Mouse (Mus musculus): ENCODE data around the gene Ptpn23. TPM values are rescaled to one million over a fixed set of nuclear protein-coding genes. Genes with fewer than 3 reads are reported as not detected.

The Ptpn23 gene
- polyA plus RNA-seq (2015; fragmentation: Nextera tagmentation; extraction: Ambion mirVana), result 18.5 and 24.0 TPM in 2 replicates

DNA sequence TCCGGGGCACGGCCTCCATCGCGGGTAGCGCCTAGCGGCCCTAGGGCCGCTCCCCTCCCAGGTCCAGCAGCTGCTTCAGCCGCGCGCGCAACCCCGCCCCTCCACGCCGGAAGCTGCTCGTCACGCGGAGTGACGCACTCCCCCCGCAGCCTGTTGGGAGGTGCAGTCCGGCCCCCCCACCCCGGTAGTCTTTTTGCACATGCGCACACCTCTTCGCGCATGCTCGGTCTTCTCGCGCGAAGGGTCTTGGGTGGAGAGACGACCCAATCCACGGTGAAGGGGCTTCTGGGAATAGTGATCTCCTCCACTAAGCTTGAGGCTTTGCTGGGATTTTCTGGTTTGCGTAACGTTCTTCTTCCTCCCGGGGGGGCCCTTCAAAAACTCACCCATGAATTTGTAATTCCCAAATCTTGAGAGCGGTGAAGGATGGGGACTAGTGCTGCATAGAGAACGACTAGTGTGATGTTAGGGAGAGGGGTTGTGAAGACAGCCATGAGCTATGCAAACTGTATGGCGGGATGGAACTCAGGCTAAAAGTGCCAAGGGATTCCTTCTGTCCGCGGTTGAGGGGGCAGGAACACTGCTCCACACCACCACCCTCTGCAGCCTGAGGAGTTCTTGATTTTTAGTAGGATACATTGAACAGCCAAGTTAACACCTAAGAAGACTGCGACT, at the start of gene Ptpn23:
TSS of gene Ptpn23 (minus strand) at position 115 of the 675 bp plus-strand sequence.
- ATAC-seq, result peak; percentile 95
- Histone ChIP-seq H3K9ac (ENCODE audit: low read depth, low read length) (peak within 1 kb of the TSS; percentile 96), H3K9me3 (replicated peaks; ENCODE audit: control insufficient read depth, low read length, poor library complexity, severe bottlenecking) (no peaks in the 10 kb centered on the region), H3K4me2 (ENCODE audit: low read length) (peak within 1 kb of the TSS; percentile 86), H3K4me3 (ENCODE audit: low read depth, low read length) (peak within 1 kb of the TSS; percentile 75), H3K36me3 (ENCODE audit: control insufficient read depth, insufficient read depth, low read length) (no peaks in the 10 kb centered on the region), H3K27me3 (ENCODE audit: control insufficient read depth, insufficient read depth, low read depth, low read length) (no peaks in the 10 kb centered on the region), H3K4me1 (ENCODE audit: control insufficient read depth, insufficient read depth, low read length) (peaks cover 22% of the 10 kb centered on the region), H3K27ac (ENCODE audit: low read length) (peak within 1 kb of the TSS; percentile 81)
- WGBS, result 2% methylated on average over 33 of the region's 39 CpGs

DNA sequence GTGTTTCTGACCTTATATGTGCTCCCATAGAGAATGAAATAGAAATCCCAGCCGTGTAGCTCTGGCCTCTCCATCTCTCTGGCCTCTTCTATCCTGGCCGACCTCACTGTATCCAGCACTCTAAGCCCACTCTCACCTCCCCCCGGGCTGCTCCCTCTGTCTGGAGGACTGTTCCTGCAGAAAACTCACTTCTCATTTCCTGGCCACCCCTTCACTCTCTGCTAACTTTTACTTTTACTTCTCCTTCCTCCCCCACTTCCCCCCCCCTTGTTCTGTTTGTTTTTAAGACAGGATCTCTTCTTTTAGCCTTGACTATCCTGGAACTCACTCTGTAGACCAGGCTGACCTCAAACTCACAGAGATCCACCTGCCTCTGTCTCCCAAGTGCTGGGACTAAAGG, 44.5 kb upstream of the Ptpn23 start:
- no peak for ATAC-seq
- H3K27ac ChIP-seq (ENCODE audit: low read length), result no peak overlapping the region
- H3K36me3 ChIP-seq (ENCODE audit: control insufficient read depth, insufficient read depth, low read length), result peaks cover 3% of the 10 kb centered on the region; the same call in 1 of the 2 replicates
- H3K9me3 ChIP-seq (replicated peaks; ENCODE audit: control insufficient read depth, low read length, poor library complexity, severe bottlenecking), result no peaks in the 10 kb centered on the region
- no peaks in the 10 kb centered on the region for H3K4me1 ChIP-seq (ENCODE audit: control insufficient read depth, insufficient read depth, low read length)
- no peak overlapping the region for H3K9ac ChIP-seq (ENCODE audit: low read depth, low read length)
- no peak overlapping the region for H3K4me2 ChIP-seq (ENCODE audit: low read length)
- WGBS, result 76% methylated on average over 3 of the region's 3 CpGs
- H3K27me3 ChIP-seq (ENCODE audit: control insufficient read depth, insufficient read depth, low read depth, low read length), result no peaks in the 10 kb centered on the region
- H3K4me3 ChIP-seq (ENCODE audit: low read depth, low read length), result no peak overlapping the region

DNA sequence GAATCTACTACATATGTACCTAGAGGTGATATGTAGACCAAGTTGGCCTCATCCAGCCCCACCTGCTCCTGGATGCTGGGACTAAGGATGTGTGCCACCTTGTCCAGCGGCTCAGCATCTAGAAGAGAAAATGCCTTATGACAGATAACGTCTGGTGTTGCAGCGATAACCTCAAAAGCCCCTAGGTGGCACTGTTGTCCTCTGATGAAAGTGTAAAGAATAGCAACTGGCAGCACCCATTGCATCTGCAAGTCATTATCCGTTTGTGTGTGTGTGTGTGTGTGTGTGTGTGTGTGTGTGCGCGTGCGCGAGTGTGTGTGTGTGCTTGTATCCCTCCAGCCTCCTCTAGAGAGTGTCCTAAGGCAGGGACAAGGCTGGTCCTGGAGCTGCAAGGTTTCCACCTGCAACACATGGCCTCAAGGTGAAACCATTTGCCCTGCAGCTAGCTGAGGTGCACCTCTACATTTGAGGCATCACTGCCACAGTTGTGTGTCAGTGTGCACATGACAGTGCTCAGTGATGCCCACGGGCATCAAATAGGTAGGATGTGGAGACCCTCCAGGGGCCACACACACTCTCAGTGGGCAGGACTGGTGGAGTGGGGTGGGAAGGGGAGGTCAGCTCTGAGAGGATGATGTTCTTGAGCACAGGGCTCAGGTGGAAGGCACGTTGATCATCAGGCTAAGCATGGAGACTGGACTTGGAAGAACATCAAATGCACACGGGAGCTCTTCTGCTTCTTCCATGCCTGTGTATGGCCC, 41.0 kb upstream of the Ptpn23 start:
- 28% methylated on average over 11 of the region's 11 CpGs for WGBS
- Histone ChIP-seq H3K36me3 (ENCODE audit: control insufficient read depth, insufficient read depth, low read length) (peaks cover 3% of the 10 kb centered on the region; the same call in 1 of the 2 replicates), H3K4me3 (ENCODE audit: low read depth, low read length) (no peak overlapping the region), H3K27ac (ENCODE audit: low read length) (no peak overlapping the region), H3K4me2 (ENCODE audit: low read length) (no peak overlapping the region), H3K4me1 (ENCODE audit: control insufficient read depth, insufficient read depth, low read length) (no peaks in the 10 kb centered on the region), H3K9ac (ENCODE audit: low read depth, low read length) (no peak overlapping the region), H3K27me3 (ENCODE audit: control insufficient read depth, insufficient read depth, low read depth, low read length) (no peaks in the 10 kb centered on the region), H3K9me3 (replicated peaks; ENCODE audit: control insufficient read depth, low read length, poor library complexity, severe bottlenecking) (no peaks in the 10 kb centered on the region)
- peak; percentile 80 for ATAC-seq

DNA sequence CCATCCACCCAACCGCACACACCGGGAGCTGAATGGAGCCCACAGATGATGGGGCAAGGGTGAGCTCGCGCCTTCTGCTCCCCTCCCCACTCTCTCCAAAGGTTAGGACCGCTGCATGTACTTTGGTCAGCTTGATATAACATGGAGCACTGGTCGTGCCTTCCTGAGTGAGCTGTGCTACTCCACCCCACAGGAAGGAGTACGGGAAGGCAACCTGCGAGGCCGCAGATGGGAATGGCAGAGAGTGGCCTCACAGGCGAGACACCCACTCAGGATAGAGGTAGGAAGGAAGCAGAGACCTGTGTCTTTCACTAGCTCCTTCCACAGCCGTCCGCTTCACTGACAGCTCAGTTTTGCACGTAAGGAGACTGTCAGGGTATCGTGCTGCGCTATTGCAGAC, 40.3 kb upstream of the Ptpn23 start:
- Histone ChIP-seq H3K4me2 (ENCODE audit: low read length) (no peak overlapping the region), H3K4me3 (ENCODE audit: low read depth, low read length) (no peak overlapping the region), H3K36me3 (ENCODE audit: control insufficient read depth, insufficient read depth, low read length) (peaks cover 3% of the 10 kb centered on the region; the same call in 1 of the 2 replicates), H3K9me3 (replicated peaks; ENCODE audit: control insufficient read depth, low read length, poor library complexity, severe bottlenecking) (no peaks in the 10 kb centered on the region), H3K27me3 (ENCODE audit: control insufficient read depth, insufficient read depth, low read depth, low read length) (no peaks in the 10 kb centered on the region), H3K9ac (ENCODE audit: low read depth, low read length) (no peak overlapping the region), H3K27ac (ENCODE audit: low read length) (no peak overlapping the region), H3K4me1 (ENCODE audit: control insufficient read depth, insufficient read depth, low read length) (no peaks in the 10 kb centered on the region)
- ATAC-seq, result 0 out of 2 replicates have a peak, but pooled peaks have one; percentile 42
- 79% methylated on average over 15 of the region's 15 CpGs for WGBS

DNA sequence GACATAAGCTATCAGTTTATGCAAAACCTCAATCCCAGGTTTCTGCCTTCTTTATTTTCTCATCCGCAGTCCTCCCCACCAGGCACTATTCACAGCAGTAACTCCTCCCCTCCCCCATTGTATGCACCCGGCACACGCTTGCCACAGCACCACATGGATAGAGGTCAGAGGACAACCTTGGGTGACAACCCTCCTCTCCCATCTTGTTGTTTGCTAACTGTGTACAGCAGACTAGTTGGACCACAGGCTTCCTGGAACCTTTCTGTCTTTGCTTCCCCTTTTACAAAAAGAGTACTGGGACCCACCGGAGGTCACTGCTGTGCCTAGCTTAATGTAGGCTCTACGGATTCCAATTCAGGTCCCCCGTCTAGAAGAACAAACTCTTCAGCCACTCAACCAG, 32.5 kb upstream of the Ptpn23 start:
- Histone ChIP-seq H3K4me3 (ENCODE audit: low read depth, low read length) (no peak overlapping the region), H3K4me1 (ENCODE audit: control insufficient read depth, insufficient read depth, low read length) (no peaks in the 10 kb centered on the region), H3K36me3 (ENCODE audit: control insufficient read depth, insufficient read depth, low read length) (peaks cover 21% of the 10 kb centered on the region; the same call in 1 of the 2 replicates), H3K27ac (ENCODE audit: low read length) (no peak overlapping the region), H3K9me3 (replicated peaks; ENCODE audit: control insufficient read depth, low read length, poor library complexity, severe bottlenecking) (no peaks in the 10 kb centered on the region), H3K9ac (ENCODE audit: low read depth, low read length) (no peak overlapping the region), H3K27me3 (ENCODE audit: control insufficient read depth, insufficient read depth, low read depth, low read length) (no peaks in the 10 kb centered on the region), H3K4me2 (ENCODE audit: low read length) (no peak overlapping the region)
- ATAC-seq, result no peak
- WGBS, result 90% methylated on average over 6 of the region's 6 CpGs

DNA sequence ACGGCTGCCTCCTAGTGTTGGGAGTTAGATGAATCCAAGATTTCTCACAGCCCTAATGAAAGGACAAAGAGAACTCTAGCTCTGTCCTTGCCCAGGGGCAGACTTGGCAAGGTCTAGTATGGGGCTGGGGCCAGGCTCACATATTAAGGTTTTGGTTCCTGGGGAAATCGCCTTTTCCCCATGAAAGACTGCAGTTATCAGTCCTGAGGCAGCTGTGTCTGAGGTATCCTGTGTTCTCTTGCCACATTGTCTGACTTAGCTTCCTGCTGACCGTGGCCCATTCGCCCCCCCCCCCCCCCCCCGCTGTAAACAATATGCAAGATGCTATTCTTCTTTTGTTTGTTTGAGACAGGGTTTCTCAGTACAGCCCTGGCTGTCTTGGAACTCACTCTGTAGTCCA, 32.0 kb upstream of the Ptpn23 start:
- Histone ChIP-seq H3K4me2 (ENCODE audit: low read length) (no peak overlapping the region), H3K4me3 (ENCODE audit: low read depth, low read length) (no peak overlapping the region), H3K36me3 (ENCODE audit: control insufficient read depth, insufficient read depth, low read length) (peaks cover 23% of the 10 kb centered on the region), H3K27me3 (ENCODE audit: control insufficient read depth, insufficient read depth, low read depth, low read length) (no peaks in the 10 kb centered on the region), H3K9ac (ENCODE audit: low read depth, low read length) (no peak overlapping the region), H3K9me3 (replicated peaks; ENCODE audit: control insufficient read depth, low read length, poor library complexity, severe bottlenecking) (no peaks in the 10 kb centered on the region), H3K4me1 (ENCODE audit: control insufficient read depth, insufficient read depth, low read length) (no peaks in the 10 kb centered on the region), H3K27ac (ENCODE audit: low read length) (no peak overlapping the region)
- no peak for ATAC-seq
- 60% methylated on average over 4 of the region's 5 CpGs for WGBS

DNA sequence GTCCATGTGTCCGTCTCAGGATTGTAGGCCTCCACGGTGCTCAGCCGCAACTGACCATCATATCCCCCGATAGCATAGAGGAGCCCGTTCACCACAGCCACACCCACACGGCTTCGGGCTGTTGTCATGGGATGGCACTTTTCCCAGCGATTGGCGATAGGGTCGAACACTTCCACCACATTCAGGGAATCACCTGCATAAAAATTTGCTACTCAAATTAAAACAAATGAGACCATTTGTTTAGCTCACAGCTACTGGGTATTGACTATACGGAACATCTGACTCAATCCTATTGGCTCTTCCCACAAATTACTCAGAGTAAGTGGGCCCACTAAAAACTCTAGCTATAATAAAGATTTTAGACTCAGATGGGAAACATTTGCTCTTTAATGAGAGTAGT, 28.0 kb upstream of the Ptpn23 start:
- no peak for ATAC-seq
- Histone ChIP-seq H3K27ac (ENCODE audit: low read length) (no peak overlapping the region), H3K4me3 (ENCODE audit: low read depth, low read length) (no peak overlapping the region), H3K36me3 (ENCODE audit: control insufficient read depth, insufficient read depth, low read length) (peaks cover 29% of the 10 kb centered on the region), H3K4me1 (ENCODE audit: control insufficient read depth, insufficient read depth, low read length) (no peaks in the 10 kb centered on the region), H3K9ac (ENCODE audit: low read depth, low read length) (no peak overlapping the region), H3K4me2 (ENCODE audit: low read length) (no peak overlapping the region), H3K9me3 (replicated peaks; ENCODE audit: control insufficient read depth, low read length, poor library complexity, severe bottlenecking) (no peaks in the 10 kb centered on the region), H3K27me3 (ENCODE audit: control insufficient read depth, insufficient read depth, low read depth, low read length) (no peaks in the 10 kb centered on the region)
- 95% methylated on average over 11 of the region's 11 CpGs for WGBS

DNA sequence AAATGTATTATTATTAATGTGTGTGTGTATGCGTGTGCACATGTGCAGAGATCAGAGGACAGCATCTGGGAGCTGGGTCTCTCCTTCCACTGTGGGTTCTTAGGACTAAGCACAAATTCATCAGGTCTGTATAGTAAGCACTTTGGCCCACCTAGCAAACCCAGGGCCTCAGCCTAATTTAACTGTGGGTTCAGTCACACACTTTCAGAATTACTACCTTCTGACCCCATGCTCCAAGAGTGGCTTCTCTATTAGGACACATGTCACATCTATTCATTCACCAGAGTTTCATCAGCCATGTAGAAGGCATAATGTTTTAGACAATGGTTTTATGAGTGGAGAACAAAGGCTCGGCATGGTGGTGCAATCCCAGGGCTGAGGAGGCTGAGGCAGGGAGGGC, 25.0 kb upstream of the Ptpn23 start:
- H3K27me3 ChIP-seq (ENCODE audit: control insufficient read depth, insufficient read depth, low read depth, low read length), result no peaks in the 10 kb centered on the region
- no peak overlapping the region for H3K4me2 ChIP-seq (ENCODE audit: low read length)
- no peak overlapping the region for H3K9ac ChIP-seq (ENCODE audit: low read depth, low read length)
- no peaks in the 10 kb centered on the region for H3K4me1 ChIP-seq (ENCODE audit: control insufficient read depth, insufficient read depth, low read length)
- no peak for ATAC-seq
- no peak overlapping the region for H3K4me3 ChIP-seq (ENCODE audit: low read depth, low read length)
- peaks cover 37% of the 10 kb centered on the region for H3K36me3 ChIP-seq (ENCODE audit: control insufficient read depth, insufficient read depth, low read length)
- H3K27ac ChIP-seq (ENCODE audit: low read length), result no peak overlapping the region
- H3K9me3 ChIP-seq (replicated peaks; ENCODE audit: control insufficient read depth, low read length, poor library complexity, severe bottlenecking), result no peaks in the 10 kb centered on the region
- WGBS, result 96% methylated on average over 2 of the region's 2 CpGs

DNA sequence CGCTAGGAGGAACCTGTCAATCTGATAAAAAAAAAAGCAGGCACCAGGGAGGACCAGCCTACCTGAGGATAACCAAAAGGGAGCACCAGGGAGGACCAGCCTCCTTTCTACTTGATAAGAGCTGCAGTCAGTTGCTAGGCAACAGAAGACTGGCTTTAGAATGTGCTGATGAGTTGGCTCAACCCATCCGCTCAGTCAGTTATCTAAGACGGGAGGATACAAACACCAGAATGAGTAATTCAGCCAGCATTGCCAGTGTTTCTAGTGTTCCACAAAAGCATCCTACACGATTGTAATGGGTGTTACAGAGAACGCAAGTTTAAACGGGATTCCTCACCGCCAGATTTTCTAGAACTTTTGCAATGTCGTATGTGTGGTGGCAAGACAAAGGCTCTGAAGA, 23.2 kb upstream of the Ptpn23 start:
- Histone ChIP-seq H3K9me3 (replicated peaks; ENCODE audit: control insufficient read depth, low read length, poor library complexity, severe bottlenecking) (no peaks in the 10 kb centered on the region), H3K4me2 (ENCODE audit: low read length) (no peak overlapping the region), H3K27me3 (ENCODE audit: control insufficient read depth, insufficient read depth, low read depth, low read length) (no peaks in the 10 kb centered on the region), H3K4me1 (ENCODE audit: control insufficient read depth, insufficient read depth, low read length) (no peaks in the 10 kb centered on the region), H3K36me3 (ENCODE audit: control insufficient read depth, insufficient read depth, low read length) (peaks cover 30% of the 10 kb centered on the region), H3K4me3 (ENCODE audit: low read depth, low read length) (no peak overlapping the region), H3K9ac (ENCODE audit: low read depth, low read length) (no peak overlapping the region), H3K27ac (ENCODE audit: low read length) (no peak overlapping the region)
- 76% methylated on average over 8 of the region's 8 CpGs for WGBS
- ATAC-seq, result no peak

Data from midbrain, embryonic 16.5 days (tissue).